Mouse (Mus musculus): ENCODE measurements at regions not wholly inside any gene's neighbourhood (a gene's known extent, or its start where the extent isn't known, plus 50 kb on each side); places are given as distances from the start of the nearest gene placed in this dataset.

DNA sequence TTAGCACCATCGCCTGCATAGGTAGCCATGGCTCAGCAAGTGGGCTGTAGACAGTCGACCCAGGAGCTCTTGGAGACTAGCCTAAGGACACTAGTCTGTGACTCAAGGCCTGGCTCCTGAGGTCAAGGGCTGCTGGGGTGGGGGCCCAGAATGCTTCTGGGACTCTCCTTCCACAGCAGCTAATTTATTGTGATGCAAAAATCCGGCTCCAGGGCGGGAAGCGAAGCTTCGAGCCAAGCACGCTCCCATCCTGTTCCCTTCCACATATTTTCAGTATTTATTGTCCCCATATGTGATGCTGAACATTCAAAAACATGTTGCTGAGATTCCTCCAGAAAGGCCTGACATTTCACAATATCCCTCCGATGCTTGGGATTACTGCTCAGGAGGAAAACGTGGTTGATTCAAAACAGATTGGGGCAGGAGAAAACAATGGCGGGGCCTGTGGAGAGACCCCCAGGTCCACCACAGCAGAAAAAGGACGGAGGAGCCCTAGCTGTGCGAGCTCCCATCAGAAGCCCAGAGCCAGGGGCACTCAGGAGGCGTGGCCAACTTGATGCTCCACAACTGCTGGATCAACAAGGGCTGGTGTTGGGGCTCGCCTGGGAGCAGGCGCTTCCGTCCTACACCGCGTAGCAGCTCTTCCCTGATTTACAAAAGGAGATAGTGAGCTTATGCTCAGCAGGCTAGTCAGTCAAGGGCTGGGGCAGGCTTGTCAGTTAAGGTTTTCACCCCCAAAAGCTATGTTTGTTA is 73.4 kb downstream of the Inhbb start:
- Histone ChIP-seq H3K4me3 (ENCODE audit: low read length) (no peak overlapping the region), H3K27ac (no peak overlapping the region), H3K4me2 (ENCODE audit: low read depth, low read length) (no peak overlapping the region), H3K27me3 (ENCODE audit: insufficient read depth, low read length) (no peaks in the 10 kb centered on the region), H3K9me3 (ENCODE audit: low read length) (no peaks in the 10 kb centered on the region), H3K9ac (replicated peaks; ENCODE audit: low read length) (no peak overlapping the region), H3K4me1 (ENCODE audit: insufficient read depth, low read length) (no peaks in the 10 kb centered on the region), H3K36me3 (ENCODE audit: insufficient read depth, low read length) (no peaks in the 10 kb centered on the region)
- WGBS, result 29% methylated on average over 18 of the region's 18 CpGs
- no peak for TF ChIP-seq CTCF (IDR thresholded peaks at IDR 0.05; ENCODE audit: low read depth)
- peak; percentile 43; the same call in 1 of the 2 replicates for ATAC-seq
- no peak for DNase-seq (ENCODE audit: low spot score)

DNA sequence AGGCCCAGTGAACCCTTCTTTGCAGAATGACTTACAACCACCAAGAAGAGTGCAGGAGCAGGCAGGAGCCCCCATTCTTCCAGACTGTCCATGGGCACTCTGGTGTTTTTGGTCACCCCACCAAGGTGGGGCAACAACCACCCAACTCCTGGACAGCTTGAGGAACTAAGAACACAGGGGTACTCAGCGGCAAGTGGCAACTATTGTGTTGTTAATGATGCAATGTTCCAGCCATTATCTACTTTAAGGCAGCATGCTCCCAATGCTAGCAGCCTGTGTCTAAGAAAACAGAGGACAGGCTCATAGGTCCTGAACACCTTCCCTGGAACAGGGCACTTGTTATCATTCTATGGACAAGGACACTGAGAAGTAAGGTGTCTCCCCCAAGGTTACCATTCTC is 74.3 kb downstream of the Inhbb start:
- H3K4me1 ChIP-seq (ENCODE audit: insufficient read depth, low read length), result no peaks in the 10 kb centered on the region
- H3K27ac ChIP-seq, result no peak overlapping the region
- no peaks in the 10 kb centered on the region for H3K36me3 ChIP-seq (ENCODE audit: insufficient read depth, low read length)
- H3K4me2 ChIP-seq (ENCODE audit: low read depth, low read length), result no peak overlapping the region
- H3K9me3 ChIP-seq (ENCODE audit: low read length), result no peaks in the 10 kb centered on the region
- no peak overlapping the region for H3K9ac ChIP-seq (replicated peaks; ENCODE audit: low read length)
- H3K4me3 ChIP-seq (ENCODE audit: low read length), result no peak overlapping the region
- ATAC-seq (no peak), DNase-seq (ENCODE audit: low spot score) (no peak)
- 72% methylated on average over 1 of the region's 1 CpGs for WGBS
- H3K27me3 ChIP-seq (ENCODE audit: insufficient read depth, low read length), result no peaks in the 10 kb centered on the region
- TF ChIP-seq CTCF (IDR thresholded peaks at IDR 0.05; ENCODE audit: low read depth), result no peak

DNA sequence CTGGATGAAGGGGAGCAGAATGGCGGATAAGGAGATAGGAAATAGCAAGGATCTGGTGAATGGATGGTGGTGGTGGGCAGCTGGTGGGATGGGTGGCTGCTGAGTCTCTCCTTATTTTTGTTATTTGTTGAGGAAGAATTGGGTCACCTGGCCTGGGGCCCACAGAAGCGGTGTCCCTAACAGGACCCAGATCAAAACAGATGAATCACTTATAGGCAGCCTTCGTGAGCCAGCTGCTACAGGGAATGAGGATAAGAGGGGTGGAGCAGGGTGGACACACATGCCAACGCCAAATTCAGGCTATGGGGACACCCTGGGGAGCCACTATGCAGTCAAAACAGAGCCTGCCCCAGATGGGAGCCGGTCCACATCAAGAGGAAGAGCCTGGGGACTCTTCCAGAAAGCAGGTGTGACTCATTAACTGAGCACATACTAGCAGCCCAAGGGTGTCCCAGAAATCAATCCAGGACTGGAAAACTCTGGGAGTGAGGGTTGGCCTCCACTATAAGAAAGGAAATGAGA is 75.4 kb downstream of the Inhbb start:
- no peak for DNase-seq (ENCODE audit: low spot score)
- WGBS, result 70% methylated on average over 5 of the region's 5 CpGs

DNA sequence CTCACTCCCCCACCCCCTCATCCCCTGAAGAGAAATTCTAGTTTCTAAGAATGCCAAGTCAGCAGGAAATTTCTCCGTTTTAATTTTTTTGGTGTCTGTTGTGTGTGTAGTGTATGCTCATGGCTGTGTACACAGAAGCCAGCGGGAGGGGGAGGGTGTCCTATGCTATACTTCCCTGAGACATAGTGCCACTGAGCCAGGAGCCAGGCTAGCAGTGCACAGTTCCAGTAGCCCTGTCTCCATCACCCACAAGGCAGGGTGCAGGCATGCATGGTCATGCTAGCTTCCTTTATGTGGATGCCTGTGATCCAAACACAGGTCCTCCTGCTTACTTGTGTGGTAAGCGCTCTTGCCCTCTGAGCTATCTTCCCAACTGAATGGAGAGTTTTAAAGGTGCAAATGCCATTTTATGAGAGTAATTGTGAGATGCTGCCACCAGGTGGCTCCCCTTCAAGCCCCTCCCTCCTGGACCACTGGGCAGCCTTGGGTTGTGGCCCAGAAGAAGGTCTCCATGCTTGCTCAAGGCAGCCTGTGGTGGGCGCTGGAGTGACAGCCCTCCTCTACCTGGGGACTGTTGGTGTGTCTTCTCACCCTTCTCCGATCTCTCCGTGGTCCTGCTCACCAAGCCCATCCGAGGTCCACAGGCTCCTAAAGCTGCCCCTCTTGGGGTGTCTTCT is 76.8 kb downstream of the Inhbb start:
- H3K4me3 ChIP-seq (ENCODE audit: low read length), result no peak overlapping the region
- H3K27ac ChIP-seq, result no peak overlapping the region
- H3K4me1 ChIP-seq (ENCODE audit: insufficient read depth, low read length), result no peaks in the 10 kb centered on the region
- H3K9me3 ChIP-seq (ENCODE audit: low read length), result no peaks in the 10 kb centered on the region
- TF ChIP-seq CTCF (IDR thresholded peaks at IDR 0.05; ENCODE audit: low read depth), result peak; percentile 58
- WGBS, result 57% methylated on average over 7 of the region's 7 CpGs
- no peaks in the 10 kb centered on the region for H3K27me3 ChIP-seq (ENCODE audit: insufficient read depth, low read length)
- peak; percentile 17 for DNase-seq (ENCODE audit: low spot score)
- H3K9ac ChIP-seq (replicated peaks; ENCODE audit: low read length), result no peak overlapping the region
- no peak overlapping the region for H3K4me2 ChIP-seq (ENCODE audit: low read depth, low read length)
- peak; percentile 37; the same call in 1 of the 2 replicates for ATAC-seq
- no peaks in the 10 kb centered on the region for H3K36me3 ChIP-seq (ENCODE audit: insufficient read depth, low read length)

More for the DNA sequence above, 75.4 kb downstream of the Inhbb start:
- ATAC-seq, result no peak
- H3K27me3 ChIP-seq (ENCODE audit: insufficient read depth, low read length), result no peaks in the 10 kb centered on the region
- H3K36me3 ChIP-seq (ENCODE audit: insufficient read depth, low read length), result no peaks in the 10 kb centered on the region
- H3K9me3 ChIP-seq (ENCODE audit: low read length), result no peaks in the 10 kb centered on the region
- no peak overlapping the region for H3K9ac ChIP-seq (replicated peaks; ENCODE audit: low read length)
- H3K27ac ChIP-seq, result no peak overlapping the region
- H3K4me2 ChIP-seq (ENCODE audit: low read depth, low read length), result no peak overlapping the region
- H3K4me3 ChIP-seq (ENCODE audit: low read length), result no peak overlapping the region
- H3K4me1 ChIP-seq (ENCODE audit: insufficient read depth, low read length), result no peaks in the 10 kb centered on the region
- TF ChIP-seq CTCF (IDR thresholded peaks at IDR 0.05; ENCODE audit: low read depth), result no peak

DNA sequence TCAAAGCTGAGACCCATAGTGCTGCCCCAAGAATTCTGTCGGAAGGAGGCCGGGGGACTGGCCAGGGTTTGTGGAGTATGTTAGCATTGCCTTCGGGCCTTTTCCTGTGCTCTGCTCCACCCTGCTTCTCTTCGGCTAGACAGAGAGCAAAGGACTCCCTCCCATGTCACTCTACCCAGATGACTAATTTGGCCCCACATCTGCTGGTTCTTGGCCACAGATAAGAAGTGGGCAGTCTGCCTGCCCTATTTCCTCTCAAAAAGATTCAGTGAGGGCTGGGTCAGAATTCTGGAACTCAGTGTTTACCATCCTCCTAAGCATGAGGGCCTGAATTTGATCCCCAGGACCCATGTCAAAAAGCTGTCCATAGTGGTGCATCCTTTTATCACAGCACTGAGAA is 78.0 kb downstream of the Inhbb start:
- Histone ChIP-seq H3K27ac (no peak overlapping the region), H3K9me3 (ENCODE audit: low read length) (no peaks in the 10 kb centered on the region), H3K9ac (replicated peaks; ENCODE audit: low read length) (no peak overlapping the region), H3K4me3 (ENCODE audit: low read length) (no peak overlapping the region), H3K4me1 (ENCODE audit: insufficient read depth, low read length) (no peaks in the 10 kb centered on the region), H3K36me3 (ENCODE audit: insufficient read depth, low read length) (no peaks in the 10 kb centered on the region), H3K4me2 (ENCODE audit: low read depth, low read length) (no peak overlapping the region), H3K27me3 (ENCODE audit: insufficient read depth, low read length) (no peaks in the 10 kb centered on the region)
- no peak for TF ChIP-seq CTCF (IDR thresholded peaks at IDR 0.05; ENCODE audit: low read depth)
- 78% methylated on average over 4 of the region's 4 CpGs for WGBS
- DNase-seq (ENCODE audit: low spot score) (no peak), ATAC-seq (no peak)

DNA sequence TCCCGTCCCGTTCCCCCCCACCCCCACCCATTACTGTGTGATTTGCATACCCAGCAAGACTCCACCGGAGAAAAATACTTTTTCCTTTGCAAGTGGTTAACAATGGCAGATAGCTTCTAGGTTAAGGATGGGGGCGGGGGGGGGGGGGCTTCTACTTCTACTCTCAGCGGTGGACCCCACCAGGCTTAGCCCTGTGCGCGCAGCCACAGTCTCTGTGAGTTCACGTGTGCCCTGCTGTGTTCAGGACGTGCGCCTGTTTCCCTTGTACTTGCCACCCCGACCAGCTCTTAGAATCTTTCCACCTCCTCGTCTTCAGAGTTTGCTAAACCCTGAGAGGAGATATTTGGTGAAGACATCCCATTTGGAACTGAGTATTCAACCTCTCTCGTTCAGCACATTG is 86.9 kb downstream of the Inhbb start:
- Histone ChIP-seq H3K4me1 (ENCODE audit: insufficient read depth, low read length) (no peaks in the 10 kb centered on the region), H3K4me2 (ENCODE audit: low read depth, low read length) (no peak overlapping the region), H3K36me3 (ENCODE audit: insufficient read depth, low read length) (no peaks in the 10 kb centered on the region), H3K27me3 (ENCODE audit: insufficient read depth, low read length) (no peaks in the 10 kb centered on the region), H3K4me3 (ENCODE audit: low read length) (no peak overlapping the region), H3K27ac (no peak overlapping the region), H3K9ac (replicated peaks; ENCODE audit: low read length) (no peak overlapping the region), H3K9me3 (ENCODE audit: low read length) (no peaks in the 10 kb centered on the region)
- TF ChIP-seq CTCF (IDR thresholded peaks at IDR 0.05; ENCODE audit: low read depth), result no peak
- 24% methylated on average over 13 of the region's 13 CpGs for WGBS
- ATAC-seq, result no peak
- DNase-seq (ENCODE audit: low spot score), result no peak

Measured in hindbrain, postnatal 0 days (tissue).